Mouse (Mus musculus) neutrophil, adult 5-6 weeks (primary cell): ENCODE data around the gene Slc44a3. TPM values are rescaled to one million over a fixed set of nuclear protein-coding genes. Genes with fewer than 3 reads are reported as not detected.
A peak's percentile ranks its signal among the peaks of the same experiment; 100 is the strongest.

Source experiments
- ATAC-seq: fragments of 151-379, 151-347 bp; 2 replicates; pipeline ENCODE4 v1.8.0; 2017; ENCODE audit warnings: mild to moderate bottlenecking, moderate TSS enrichment; ENCODE audit not compliant: insufficient number of reproducible peaks, poor library complexity, low FRiP score, severe bottlenecking; ENCODE audit errors: extremely low read depth
- total RNA-seq: library from RNA; stranded (forward); fragments of 200-1000 nt; gene quantifications from 2 replicates; pipeline ENCODE4 v1.2.3, GENCODE M21; 2017

The Slc44a3 gene
- total RNA-seq, 1 experiment from 2014 or later, result not detected

DNA sequence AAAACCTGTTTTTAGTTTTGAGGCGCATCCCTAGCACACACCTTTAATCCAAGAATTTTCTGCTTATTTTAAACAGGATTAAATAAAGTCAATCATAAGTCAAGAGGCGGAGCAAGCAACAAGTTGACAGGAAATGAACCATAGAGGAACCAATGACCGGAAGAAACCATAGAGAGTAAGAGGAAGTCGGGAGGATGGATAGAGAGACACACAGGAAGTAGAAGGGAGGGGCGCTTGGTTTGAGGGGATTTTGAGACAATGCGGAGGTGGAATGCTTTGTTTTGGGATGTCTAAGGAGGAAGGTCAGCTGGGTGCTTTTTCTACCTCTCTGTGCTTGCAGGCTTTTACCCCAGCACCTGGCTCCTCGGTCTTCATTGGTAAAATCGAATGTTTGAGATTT is 15.2 kb downstream of the Slc44a3 start:
- no peak for ATAC-seq

DNA sequence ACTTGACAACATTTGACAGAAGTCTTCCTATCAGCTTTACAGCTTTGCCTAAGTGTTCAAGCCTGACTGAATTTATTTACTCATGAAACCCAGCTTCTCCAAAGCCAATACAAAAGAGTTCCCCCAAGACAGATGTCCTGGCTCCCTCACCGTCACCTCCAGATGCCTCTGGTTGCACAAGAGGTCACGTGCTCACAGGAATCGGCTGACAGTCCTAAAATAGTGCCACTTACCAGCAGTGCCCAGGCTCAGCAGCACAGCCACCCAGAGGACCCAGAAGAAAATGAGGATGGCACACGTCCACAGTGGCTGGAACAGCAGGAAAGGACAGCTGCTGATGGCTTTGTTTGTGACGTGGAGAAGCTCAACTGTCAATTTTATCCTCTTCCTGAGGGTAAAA is 23.1 kb downstream of the Slc44a3 start:
- no peak for ATAC-seq

GRCm38 (mm10) chr3:121507678-121508077 is 24.5 kb downstream of the Slc44a3 start:
- no peak for ATAC-seq

GRCm38 (mm10) chr3:121506756-121507155 is 25.4 kb downstream of the Slc44a3 start:
- no peak for ATAC-seq

- ATAC-seq, result no peak
These were observed 26.0 kb downstream of the Slc44a3 start for GRCm38 (mm10) chr3:121506175-121506574.

DNA sequence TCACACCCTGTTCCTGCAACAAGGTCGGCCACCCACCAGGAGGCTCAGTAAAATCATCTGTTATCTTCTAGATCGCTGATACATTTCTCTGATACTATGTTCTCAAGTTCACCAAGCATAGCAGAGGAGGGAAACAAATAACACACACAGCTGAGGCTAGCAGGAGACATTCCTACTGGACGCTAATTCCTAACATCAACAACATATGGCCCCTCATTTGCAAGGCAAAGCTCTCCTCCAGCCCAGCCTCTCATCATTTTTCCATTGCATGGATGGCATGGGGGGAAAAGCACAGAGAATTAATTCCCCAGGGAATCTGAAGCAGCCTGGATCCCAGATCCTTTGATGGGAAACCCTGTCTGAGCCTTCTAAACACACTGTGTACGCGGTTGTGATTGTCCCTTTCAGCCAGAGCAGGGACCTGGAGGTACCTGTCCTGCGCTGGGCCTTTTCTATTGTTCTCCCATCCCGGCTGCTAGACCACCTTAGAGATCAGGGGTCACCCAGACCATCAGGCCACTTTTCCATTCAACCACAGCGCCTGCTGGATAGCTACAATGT is 27.2 kb downstream of the Slc44a3 start:
- ATAC-seq, result no peak

DNA sequence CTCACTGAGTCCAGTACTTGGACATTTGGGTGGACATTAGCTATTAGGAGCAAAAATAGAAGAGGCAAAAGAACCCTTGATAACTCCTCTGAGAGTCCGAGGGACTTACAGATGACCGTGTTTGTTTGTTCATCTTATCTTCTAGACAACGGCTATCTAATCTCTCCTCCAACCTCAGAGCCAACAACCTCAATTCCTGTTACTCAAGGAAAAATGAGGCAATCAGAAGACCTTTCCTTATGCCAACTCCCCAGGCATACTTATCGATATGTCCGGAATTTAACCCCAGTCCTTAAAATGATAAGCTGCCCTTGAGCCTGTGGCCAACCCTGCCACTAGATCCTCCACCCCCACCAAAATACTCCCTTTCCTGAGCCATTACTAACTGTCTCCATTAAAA is 31.5 kb downstream of the Slc44a3 start:
- no peak for ATAC-seq

DNA sequence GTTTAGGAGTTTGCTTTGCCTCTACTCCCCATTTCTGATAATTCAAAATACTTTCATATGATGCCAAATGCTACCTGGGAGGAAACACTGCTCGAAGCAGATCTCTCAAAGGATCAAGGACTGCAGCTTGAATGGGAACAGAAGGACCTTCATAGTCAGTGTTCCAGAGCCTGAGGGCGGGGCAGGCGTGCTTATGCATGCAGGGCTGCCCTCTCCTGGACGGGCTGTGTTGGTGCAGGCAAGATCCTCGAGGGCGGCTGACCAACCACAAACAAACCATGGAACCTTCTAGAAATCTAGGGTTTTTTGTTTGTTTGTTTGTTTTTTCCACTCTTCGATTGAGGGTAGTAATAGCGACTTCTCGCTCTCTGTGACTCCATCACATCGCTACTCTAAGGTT is 32.0 kb downstream of the Slc44a3 start:
- peak; percentile 90 for ATAC-seq

- ATAC-seq, result peak; percentile 67
These were observed 38.2 kb downstream of the Slc44a3 start for GRCm38 (mm10) chr3:121493997-121494421.

- no peak for ATAC-seq
These were observed 40.2 kb downstream of the Slc44a3 start for GRCm38 (mm10) chr3:121492026-121492425.

GRCm38 (mm10) chr3:121490941-121491340 is 41.3 kb downstream of the Slc44a3 start:
- no peak for ATAC-seq

DNA sequence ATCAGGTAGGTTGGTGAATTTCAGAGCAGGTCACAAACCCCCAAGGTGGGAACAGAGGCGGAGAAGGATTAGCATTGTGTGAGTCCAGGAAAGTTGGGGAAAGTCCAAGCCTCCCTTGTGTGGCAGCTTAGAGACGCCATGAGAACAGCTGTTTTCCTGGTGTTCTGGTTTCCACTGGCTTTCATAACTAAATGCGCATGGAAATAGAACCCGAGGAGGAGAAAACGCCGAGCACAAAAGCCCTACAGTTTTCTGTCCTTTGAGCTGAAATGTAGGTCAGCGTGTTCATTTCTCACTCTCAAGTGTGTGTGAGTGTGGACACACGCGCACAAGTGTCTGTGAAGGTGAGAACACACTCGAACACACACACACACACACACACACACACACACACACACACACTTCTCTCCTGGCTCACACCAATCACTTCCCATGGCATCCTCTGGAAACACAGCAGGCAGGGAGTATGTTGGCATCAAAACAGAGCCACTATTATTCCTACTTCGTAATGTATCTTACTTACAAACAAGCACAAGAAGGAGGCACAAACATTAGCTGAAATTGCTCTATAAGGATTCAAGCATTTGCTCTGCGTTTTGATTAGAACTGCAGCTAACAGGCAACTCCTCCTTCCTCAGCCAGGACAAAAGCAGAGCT is 42.6 kb downstream of the Slc44a3 start:
- ATAC-seq, result no peak

DNA sequence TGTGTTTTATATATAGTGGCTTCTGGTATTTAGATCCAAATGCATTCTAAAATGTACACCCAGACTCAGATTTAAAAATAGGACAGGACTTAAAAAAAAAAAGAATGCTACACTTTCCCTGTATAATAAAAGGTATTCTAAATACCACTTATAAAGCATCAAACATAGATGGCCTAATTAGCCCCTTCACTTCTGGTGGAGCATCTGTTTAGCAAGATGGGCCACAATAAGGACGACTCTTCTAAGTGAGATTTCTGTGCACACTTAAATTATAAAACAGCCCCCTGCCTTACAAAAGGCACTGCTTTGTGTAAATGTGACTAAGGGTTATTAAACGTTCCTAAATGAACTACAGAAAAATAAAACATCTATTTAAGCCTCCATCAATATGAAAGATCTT is 47.0 kb downstream of the Slc44a3 start:
- no peak for ATAC-seq

DNA sequence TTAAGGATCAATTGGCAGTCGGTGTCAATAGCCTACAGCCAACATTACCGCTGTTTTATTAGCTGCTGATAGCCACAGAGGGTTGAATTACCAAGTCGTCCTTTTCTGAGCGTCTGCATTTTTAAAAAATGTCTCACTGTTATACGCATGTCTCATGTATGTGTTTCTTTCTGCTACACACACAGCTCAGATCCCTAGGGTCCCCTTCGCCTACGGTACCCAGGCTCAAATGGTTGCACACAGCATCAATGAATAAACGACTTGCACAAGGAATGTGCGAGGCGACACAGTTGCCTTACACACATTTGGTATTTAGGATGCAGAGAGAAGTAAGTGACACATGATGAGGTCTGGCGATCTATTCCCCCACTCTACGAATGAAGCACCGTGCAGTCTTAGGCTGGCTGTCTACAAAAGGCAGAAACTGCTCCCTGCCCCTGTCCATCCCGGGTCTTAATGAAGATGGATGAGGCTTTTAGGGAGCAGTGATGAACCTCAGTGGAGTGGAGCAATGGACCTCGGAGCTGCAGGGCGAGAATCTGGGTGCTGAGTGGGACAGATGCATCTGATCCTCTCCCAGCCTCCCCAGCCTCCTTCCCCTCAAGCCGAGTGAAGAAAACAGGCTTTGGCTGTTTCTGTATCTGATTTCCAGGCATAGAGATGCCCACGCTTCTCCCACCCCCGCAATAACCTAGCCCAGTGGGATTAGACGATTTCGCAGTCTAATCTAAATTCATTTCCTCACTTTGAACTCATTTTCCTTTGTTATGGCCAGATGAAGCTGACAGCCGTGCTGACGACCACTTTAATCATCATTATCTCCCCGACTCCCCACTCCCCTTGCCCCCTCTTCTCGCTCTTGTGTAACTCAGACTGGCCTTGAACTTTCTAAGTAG is 48.7 kb downstream of the Slc44a3 start:
- ATAC-seq, result no peak

GRCm38 (mm10) chr3:121481564-121481963 is 50.6 kb downstream of the Slc44a3 start:
- ATAC-seq, result no peak

DNA sequence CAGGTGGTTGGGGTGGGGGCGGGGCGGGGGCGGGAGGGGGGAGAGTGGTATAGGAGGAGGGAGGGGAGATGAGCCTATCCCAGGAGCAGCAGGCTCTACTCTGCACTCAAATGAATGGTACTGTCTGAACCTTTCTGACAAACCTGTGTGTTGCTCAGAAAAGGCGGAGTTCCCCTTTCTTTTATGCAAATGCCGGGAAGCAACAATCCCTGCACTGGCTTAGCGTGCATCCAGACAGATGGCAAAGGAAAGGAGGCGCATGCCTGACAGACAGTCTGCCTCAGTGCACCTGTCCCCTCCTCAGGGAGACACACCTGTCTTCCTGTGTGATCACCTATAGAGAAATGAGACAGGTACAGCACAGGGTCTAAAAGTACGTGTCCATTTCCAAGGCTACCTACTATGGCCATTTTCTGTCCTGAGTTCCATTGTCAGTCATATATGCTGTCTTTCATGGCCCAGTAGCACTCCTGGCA is 51.2 kb downstream of the Slc44a3 start:
- ATAC-seq, result no peak

DNA sequence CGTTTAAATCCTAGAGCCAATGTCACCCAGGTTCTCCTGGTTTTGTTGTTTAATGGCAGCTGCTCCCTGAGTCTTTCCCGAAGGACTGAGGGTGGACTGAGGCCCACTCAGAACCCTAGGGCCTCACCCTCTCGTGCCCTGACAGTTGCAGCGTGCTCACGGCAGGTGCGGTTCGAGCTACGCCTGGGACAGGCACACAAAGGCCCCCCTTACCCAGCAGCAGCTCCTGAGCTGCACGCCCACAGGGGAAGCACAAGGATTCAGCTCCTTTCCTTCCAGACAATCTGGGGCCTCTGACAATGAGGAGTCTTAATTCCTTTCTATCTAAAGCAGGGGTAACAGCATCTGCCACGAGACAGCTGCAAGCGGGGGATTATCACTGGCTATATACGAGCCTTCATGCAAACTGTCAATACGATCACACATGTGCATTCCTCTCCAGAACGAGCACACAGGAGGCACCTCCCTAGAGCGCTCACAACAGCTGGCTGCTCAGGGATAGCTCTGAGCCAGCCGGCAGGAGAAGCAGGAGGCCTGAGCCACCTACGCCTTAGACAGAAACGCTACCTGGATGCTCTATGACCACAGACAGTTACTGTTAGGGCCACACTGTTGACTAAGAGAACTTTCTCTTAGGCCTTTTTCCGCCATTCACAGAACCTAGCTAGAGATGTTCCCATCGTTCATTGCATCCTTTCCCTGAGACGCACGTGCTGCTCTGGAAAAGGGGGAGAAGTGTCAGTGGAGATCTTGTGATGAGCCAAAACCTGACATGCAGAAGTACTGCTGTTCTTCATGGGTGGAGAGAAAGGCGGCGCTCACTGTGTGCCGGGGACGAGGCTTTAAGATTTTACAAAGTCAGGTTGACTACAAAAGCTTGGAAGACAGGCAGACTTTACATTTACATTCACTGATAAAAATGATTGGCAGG is 51.9 kb downstream of the Slc44a3 start:
- no peak for ATAC-seq

DNA sequence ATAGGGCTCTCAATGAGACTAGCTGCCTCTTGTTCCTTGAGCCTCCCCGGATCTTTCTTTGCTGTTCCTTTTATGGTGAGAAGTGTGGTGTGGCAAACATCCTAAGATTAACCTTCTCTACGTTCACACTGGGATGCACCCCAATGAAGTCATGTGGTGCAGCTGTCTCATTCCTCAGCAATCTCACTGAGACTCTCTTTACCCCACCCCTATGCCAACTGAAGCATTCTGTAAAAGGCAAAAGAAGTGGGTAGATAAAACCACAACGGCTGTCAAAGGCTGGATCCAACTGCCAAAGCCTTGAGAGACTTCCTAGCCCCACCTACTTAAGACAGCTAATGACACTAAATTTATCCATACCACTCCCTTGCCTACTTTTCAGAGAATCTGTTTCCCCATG is 57.5 kb downstream of the Slc44a3 start:
- peak; percentile 7; the same call in 1 of the 2 replicates for ATAC-seq

DNA sequence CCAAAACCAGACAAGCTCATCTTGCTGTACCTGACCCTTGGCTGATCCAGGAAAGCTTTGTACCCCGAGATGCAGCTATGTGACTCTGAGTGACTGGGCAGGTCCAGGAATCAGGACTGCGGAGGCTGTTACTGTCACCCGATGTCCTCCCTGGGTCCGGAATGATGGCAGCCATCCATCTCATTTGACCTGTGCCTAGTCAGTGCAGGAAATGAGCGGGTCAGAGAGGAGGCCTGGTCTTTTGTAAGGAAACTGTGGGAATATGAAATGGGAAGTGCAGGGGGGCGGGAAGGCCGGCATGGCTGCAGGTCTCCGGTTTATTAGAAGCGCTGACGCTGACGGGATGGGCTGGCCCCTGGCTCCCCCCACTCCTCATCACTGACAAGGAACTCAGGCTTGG is 60.5 kb downstream of the Slc44a3 start:
- no peak for ATAC-seq
